Mouse (Mus musculus) monocyte, adult 5-6 weeks (primary cell): ENCODE measurements around the gene Pafah1b2. TPM values are rescaled to one million over a fixed set of nuclear protein-coding genes. Genes with fewer than 3 reads are reported as not detected.

Experiments
- ATAC-seq: fragments of 153-309, 156-312 bp; replicated peaks from 2 replicates; pipeline ENCODE4 v1.8.0; 2017; ENCODE audit warnings: mild to moderate bottlenecking; ENCODE audit not compliant: low TSS enrichment, insufficient number of reproducible peaks, severe bottlenecking, poor library complexity, low FRiP score
- total RNA-seq: library from RNA; stranded (forward); fragments of 200-1000, 200-491, 200-594 nt; gene quantifications from 3 replicates; pipeline ENCODE4 v1.2.3, GENCODE M21; 2017

The Pafah1b2 gene
- total RNA-seq, 1 experiment from 2014 or later: 77.9 TPM

GRCm38 (mm10) chr9:45919895-45920294 is 92.6 kb downstream of the Pafah1b2 start:
- ATAC-seq: no peak

DNA sequence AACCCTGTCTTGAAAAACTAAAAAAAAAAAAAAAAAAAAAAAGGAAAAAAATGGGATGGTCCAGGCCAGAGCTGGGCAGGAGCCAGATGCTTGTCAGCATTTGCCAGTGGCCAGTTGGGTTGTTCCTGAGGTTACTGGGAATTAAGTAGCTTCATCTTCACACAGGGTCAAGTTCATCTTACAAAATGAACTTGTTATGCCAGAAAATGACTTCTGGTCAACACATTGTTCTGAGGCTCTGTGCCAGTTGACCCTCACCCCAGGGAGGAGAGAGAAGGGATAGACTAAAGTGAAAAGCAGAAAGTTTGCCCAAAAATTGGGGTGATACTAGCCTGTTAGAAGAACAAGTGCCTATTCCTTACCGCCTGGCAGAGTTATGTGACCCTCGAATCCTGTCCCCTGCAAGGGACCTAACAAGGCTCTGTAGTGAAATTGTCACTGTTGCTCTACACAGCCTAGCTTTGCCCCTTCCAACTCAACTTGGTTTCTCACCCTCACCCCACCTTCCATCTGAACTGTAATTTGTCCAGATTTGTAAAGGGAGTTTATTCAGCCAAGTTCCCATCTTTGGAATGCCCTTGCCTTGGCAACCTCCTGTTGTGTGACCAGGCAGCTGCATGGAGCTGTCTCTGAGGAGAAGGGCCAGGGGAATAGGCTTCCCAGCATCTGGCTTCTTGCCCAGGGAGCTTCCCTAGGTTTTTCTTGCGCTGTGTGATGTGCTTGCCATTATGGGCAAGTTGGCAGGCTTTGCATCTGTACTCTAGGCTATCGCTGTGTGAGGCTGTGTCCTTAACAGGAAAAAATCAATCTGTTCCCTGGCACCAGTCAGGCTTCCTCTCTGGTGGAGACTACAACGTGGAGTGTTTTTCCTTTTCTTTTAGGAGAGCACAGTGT is 95.2 kb downstream of the Pafah1b2 start:
- ATAC-seq: no peak

DNA sequence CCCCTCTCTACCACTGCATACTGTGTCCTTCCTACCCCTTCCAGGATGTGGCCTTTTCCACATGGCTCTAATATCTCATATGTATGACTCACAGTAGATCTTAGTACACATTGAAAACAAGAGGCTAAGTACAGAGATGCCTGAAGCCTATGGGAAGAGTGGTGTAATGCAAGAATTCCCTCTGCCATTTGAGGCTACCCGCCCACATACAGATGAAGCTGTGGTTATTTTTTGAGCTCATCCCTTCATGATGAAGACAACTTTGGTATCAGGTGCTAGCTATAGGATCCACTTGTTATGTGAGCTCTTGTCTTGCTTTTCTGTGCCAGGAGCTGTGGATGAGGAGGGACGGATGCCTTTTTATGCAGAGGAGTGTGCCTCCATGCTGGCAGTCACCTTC is 96.8 kb downstream of the Pafah1b2 start:
- ATAC-seq: no peak

Other genes starting within 250 kb of the Pafah1b2 start
- 10.6 to 16.4 TPM (median 13.0 TPM) in 3 replicates for gene Cep164, start 184.0 kb downstream of the Pafah1b2 start, total RNA-seq
- gene Bace1, start 174.1 kb downstream of the Pafah1b2 start, total RNA-seq: 0.29 to 1.1 TPM (median 0.43 TPM) in 3 replicates
- gene Pcsk7, start 106.2 kb downstream of the Pafah1b2 start, total RNA-seq: 23.5 to 44.2 TPM (median 36.3 TPM) in 3 replicates
- 35.0 to 48.8 TPM (median 46.1 TPM) in 3 replicates for gene Rnf214, start 105.8 kb downstream of the Pafah1b2 start, total RNA-seq
- 0.68 TPM in 1 of 3 replicates, not detected in the others for gene Tagln, start 76.6 kb downstream of the Pafah1b2 start, total RNA-seq
- 40.2 to 62.3 TPM (median 50.1 TPM) in 3 replicates for gene Sidt2, start 57.4 kb downstream of the Pafah1b2 start, total RNA-seq
- 8.8 to 21.7 TPM (median 11.0 TPM) in 3 replicates for gene Sik3, start 130 bp upstream of the Pafah1b2 start, total RNA-seq
- not detected in 3 replicates for gene Apoa1, start 215.9 kb upstream of the Pafah1b2 start, total RNA-seq
- gene Apoc3, start 222.9 kb upstream of the Pafah1b2 start, total RNA-seq: not detected in 3 replicates
- not detected in 3 replicates for gene Apoa4, start 228.0 kb upstream of the Pafah1b2 start, total RNA-seq